Comparison of ENCODE assay signal across 17 mouse cellular contexts in genomic region chr12:37993221-37993620, GRCm38 (mm10).
"Had no signal": no experiment of that assay in that cellular context is flagged by ENCODE, and none has a peak within 500 bp of the region (broad histone marks: within the 10 kb centered on the region; RNA-seq: fewer than 3 reads in every experiment).

No protein-coding gene starts in this region.

- H3K9ac ChIP-seq: lung, embryonic 15.5 days; midbrain, embryonic 13.5 days; midbrain, embryonic 15.5 days; neural tube, embryonic 12.5 days; stomach, embryonic 15.5 days had no signal

- H3K27me3 ChIP-seq: lung, embryonic 15.5 days; megakaryocyte, embryonic 14.5 days; midbrain, embryonic 13.5 days; midbrain, embryonic 15.5 days; neural tube, embryonic 12.5 days; stomach, embryonic 15.5 days had no signal

- H3K4me2 ChIP-seq: lung, embryonic 15.5 days; midbrain, embryonic 11.5 days; midbrain, embryonic 13.5 days; midbrain, embryonic 15.5 days; neural tube, embryonic 12.5 days; stomach, embryonic 15.5 days had no signal

- H3K9me3 ChIP-seq: lung, embryonic 15.5 days; midbrain, embryonic 13.5 days; midbrain, embryonic 15.5 days; neural tube, embryonic 12.5 days; stomach, embryonic 15.5 days had no signal

- H3K4me1 ChIP-seq: megakaryocyte, embryonic 14.5 days; midbrain, embryonic 13.5 days; midbrain, embryonic 15.5 days; neural tube, embryonic 12.5 days; stomach, embryonic 15.5 days had no signal

- H3K27ac ChIP-seq: lung, embryonic 15.5 days; macrophage; midbrain, embryonic 13.5 days; midbrain, embryonic 15.5 days; neural tube, embryonic 12.5 days; stomach, embryonic 15.5 days; stomach, postnatal 0 days had no signal

- DNase-seq: lung, adult 2 months; lung, postnatal 14 days; lung, postnatal 36 days; right cerebral cortex, postnatal 14 days; thymus, adult 2 months; thymus, postnatal 25 days; thymus, postnatal 4 days had no signal

- H3K36me3 ChIP-seq: lung, embryonic 15.5 days; midbrain, embryonic 13.5 days; midbrain, embryonic 15.5 days; neural tube, embryonic 12.5 days; stomach, embryonic 15.5 days had no signal

- ATAC-seq: lung, postnatal 0 days; midbrain, embryonic 13.5 days; midbrain, embryonic 15.5 days had no signal

- H3K4me3 ChIP-seq: lung, embryonic 15.5 days; megakaryocyte, embryonic 14.5 days; midbrain, embryonic 13.5 days; midbrain, embryonic 15.5 days; neural tube, embryonic 12.5 days; stomach, embryonic 15.5 days had no signal
